Mouse (Mus musculus) layer of hippocampus, adult 9-11 months (tissue): ENCODE data around the gene Ccdc69.

Source experiments
- DNase-seq: peaks from one replicate; pipeline ENCODE4 v3.0.0; 2022

Gene Ccdc69

GRCm38 (mm10) chr11:55033040-55033660 lies 44.8 kb downstream of the Ccdc69 start, which contains the start of gene Anxa6:
Anxa6 (minus strand) TSS chr11:55033445.
- peak; percentile 67 for DNase-seq

GRCm38 (mm10) chr11:55032286-55032685 lies 45.6 kb downstream of the Ccdc69 start:
- no peak for DNase-seq

GRCm38 (mm10) chr11:55031991-55032280 lies 46.0 kb downstream of the Ccdc69 start:
- DNase-seq: no peak

DNA sequence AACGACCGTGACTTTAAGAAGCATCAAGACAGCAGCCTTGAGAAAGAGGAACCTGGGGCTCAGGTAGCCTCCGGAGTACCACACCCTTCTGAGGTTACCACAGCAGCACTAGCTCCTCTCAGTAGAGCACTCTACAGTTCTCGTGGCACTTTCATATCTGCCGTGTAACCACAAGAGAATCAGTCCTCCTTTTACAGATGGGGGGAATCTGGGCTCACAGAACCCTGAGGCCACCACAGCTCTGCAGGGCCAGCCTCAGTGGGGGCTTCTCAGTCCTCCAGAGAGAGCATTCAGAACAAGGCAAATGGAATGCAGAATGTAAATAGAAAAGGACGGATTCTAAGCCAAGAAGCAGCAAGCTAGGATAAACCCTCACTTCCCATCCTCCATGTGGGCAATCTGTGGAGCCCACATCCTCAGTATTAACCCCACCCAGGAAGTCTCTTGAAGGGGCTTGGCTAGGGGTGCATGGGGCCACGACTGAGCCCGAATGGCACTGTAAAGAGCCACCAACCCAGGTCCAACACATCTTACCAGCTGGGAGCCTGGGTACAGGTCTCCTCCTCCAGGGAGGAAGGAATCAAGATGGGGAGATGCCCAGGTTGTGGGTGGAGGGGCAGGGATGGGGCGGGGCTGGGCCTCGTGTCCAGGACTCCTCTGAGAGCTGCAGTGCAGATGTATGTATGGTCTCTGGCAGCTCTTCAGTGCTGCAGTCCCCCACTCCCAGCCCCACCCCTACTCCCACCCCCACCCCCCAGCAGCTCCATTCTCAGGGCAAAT lies 46.5 kb downstream of the Ccdc69 start:
- no peak for DNase-seq

GRCm38 (mm10) chr11:55028509-55028908 lies 49.4 kb downstream of the Ccdc69 start:
- DNase-seq: no peak

DNA sequence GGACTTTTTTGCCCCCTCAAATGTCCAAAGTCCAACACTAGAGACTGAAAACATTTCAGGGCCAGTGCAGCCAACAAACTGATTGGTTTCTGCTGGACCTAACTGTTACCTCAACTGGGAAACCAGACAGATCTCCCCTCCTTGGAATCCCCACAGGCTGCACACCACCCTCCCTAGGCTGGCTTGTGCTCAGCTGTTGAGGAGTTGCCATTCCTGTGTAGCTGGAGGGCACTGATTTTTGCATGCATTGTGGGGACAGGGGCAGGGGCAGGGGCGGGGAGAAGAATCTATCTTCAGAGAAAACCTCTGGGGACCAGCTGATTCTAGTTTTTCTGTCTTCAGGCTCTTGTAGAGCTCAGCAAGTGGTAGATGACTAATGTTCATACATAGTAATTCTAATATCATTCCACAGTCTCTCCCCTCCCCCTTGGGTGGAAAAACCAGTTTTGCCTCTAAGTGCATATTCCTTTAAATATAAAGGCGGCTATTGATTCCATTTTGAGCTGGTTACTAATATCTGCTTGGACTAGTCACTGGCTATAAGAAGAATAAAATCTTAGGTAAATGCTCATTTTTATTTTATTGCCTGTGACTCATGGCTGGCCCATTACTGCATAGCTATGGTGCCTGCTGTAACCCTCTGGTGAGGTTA lies 50.6 kb downstream of the Ccdc69 start:
- no peak for DNase-seq

GRCm38 (mm10) chr11:55025896-55026295 lies 52.0 kb downstream of the Ccdc69 start:
- no peak for DNase-seq

DNA sequence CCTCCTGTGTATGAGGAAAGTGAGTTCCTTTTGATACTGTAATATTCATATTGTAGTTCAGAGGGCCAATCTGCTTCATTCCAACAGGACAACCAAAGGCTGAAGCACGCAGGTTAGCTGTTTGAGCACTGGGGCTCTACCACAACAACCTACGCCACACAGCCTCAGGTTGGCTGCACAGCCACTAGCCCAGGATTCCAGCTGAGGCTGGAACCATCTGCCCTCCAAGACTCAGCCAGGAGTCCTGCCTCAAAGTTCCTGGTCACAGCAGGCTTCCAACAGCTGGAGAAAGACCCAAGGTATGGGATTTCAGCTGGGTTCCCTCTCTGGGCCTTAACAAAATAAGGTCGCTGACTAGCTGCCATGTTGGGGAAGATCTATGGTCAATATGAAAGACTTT lies 54.3 kb downstream of the Ccdc69 start:
- no peak for DNase-seq

GRCm38 (mm10) chr11:55023049-55023564 lies 54.8 kb downstream of the Ccdc69 start:
- DNase-seq: peak; percentile 66

DNA sequence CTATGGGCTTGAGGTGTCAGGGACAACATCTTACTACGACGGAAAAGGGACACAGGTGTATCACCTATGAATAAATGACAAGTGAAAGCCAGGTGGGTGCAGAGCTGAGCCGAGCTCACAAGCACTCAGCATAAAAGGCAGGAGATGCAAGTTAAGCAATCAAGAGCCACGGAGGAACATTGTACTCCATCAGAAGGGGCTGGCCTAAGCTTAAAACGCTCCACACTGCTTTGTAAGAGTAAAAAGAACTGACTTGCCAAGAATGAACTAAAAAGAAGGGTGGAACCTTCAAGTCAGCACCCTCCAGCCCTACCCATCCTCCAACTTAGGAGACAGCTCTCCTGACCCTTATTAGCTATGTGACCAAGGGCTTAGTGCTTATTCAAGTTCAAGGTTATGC lies 55.4 kb downstream of the Ccdc69 start:
- DNase-seq: no peak

DNA sequence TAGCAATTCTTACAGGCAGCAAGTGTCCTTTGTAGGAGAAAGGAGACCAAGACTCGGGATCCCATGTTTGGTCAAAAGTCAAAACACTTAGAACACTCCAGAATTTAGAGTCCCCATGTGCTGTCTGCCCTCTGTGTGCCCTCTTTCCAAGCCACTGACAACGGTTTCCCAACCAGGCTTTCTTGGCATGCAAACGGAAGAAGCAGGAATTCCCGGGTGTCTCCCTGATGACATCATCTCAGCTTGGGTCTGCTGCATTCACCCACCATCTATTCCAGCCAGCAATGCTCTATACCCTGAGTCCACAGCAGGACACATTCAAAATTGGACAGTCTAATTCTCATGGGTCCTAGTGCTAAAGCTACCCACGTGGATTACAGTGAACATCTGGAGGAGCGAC lies 56.1 kb downstream of the Ccdc69 start:
- no peak for DNase-seq

DNA sequence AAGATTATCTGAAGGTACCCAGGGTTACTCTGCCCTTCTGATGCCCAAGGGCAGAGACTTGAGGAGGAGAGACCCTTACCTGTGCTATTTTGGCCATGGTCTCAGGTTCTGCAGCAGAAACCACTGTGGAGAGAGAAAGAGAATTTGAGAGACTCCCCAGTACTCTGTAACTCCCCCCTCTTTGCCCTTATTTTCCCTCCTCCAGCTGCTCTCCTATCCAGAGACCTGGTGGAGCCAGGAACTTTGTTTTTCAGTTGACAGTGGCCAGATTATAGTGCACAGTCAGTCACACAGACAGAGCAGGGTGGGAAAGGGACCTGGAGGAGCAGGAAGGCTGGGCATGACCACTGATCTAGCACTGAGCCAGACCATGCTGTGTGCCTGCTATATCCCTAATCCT lies 56.5 kb downstream of the Ccdc69 start:
- no peak for DNase-seq

DNA sequence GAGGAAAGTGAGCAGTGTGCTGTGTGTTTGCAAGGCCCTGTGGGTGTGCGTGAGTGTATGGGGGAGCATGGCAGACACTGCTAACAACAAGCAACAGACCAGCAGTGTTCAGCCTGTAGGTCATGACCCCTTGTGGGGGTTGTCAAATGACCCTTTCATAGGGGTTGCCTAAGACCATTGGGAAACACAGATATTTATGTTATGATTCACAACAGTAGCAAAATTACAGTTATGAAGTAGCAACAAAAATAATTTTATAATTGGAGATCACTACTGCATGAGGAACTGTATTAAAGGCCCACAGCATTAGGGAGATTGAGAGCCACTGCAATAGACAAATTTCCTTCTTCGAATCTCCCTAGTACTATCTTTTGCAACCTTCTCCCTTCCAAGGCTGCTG lies 58.2 kb downstream of the Ccdc69 start:
- no peak for DNase-seq

DNA sequence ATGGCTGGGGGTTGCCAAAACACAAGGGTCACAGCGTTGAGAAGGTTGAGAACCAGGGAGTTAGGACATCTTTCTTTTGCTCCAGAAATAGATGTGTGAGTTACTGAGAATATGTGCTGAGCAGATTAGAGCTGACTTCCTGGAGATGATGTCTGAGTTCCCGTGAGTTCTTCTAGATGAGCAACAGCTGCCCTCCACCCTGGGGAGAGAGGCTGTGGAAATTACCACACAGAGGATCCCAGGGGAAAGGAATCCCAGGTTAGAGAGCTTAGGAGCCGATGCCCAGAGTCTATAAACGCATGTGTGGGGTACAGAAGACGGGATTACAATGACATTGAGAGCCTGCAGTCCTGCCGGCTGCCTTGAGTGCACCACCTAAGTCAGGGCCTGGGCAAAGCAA lies 59.9 kb downstream of the Ccdc69 start:
- DNase-seq: no peak

GRCm38 (mm10) chr11:55017201-55017600 lies 60.7 kb downstream of the Ccdc69 start:
- peak; percentile 38 for DNase-seq

DNA sequence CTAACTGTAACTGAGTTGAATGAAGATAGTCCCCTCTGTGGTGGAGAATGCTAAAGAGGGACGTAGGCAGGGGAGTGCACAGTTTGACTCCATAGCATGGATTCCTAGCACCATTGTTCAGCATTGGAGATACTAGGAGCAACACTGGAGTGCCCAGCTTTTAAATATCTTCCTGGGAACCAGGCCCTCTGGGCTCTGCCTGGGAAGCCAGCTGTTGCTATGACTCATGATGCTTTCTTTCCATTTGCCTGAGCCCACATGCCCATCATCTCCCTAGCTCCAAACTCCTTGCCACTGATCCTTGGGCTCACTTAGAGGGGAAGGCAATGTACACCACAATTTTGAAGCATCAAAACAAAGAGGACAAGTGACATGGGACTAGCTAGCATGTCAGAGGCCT lies 61.2 kb downstream of the Ccdc69 start:
- no peak for DNase-seq

- peak; percentile 42 for DNase-seq
These were observed 62.1 kb downstream of the Ccdc69 start for GRCm38 (mm10) chr11:55015831-55016241.

DNA sequence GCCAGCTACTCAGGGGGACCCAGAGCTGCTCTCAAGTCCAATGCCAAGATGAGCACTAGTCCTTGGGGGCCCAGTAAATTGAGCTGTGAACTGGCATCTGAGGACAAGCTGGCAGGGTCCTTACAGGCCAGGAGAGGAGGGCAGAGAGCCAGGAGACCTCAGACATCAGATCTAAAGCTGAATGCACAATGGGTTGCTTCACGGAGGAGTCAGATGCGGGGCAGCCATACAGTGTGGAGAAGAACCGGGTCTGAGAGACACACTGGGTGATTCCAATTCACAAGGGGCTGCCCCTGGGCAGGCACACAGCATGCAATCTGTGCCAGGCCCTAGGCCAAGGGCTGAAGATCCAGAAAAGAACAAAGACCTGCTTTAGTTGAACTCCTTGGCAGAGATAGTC lies 62.7 kb downstream of the Ccdc69 start:
- DNase-seq: no peak

- no peak for DNase-seq
These were observed 64.1 kb downstream of the Ccdc69 start for GRCm38 (mm10) chr11:55013802-55014201.

DNA sequence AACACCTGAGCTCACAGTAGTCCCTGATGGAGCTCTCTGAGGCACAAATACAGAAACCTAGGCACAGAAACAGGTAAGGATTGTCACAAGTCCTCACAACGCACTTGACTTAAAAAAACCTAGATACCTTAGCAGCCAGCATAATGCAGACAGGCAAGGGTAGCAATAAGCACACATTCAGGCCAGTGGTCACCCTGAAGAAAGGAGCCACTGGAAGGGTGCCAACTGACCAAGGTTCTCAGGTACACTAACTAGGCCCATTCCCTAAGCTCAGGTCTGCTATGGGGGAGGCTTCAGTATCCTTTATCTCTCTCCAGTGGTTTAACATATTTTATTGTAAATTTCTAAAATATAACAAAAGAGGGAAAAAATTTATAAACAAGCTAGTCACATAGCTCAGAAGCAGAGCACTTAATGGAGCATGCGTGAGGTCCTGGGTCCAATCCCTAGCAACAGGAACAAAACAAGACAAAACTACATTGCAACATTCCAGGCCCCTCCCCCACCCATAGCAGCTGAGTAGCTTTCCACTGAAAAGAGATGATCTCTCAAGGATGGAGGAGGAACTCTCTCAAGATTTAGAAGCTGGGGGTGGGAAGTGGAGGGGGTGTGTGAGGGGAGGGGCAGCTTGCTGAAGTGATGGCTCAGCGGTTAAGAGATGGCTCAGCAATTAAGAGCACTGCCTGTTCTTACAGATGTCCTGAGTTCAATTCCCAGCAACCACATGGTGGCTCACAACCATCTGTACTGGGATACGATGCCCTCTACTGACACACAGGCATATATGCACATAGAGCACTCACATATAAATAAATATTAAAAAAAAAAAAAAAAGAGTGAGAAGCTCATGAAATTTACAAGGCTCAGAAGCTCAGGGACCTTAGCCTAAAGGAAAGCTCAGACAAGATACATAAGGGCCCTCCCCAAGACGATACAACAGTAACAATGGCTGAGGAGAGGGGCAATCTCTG lies 65.1 kb downstream of the Ccdc69 start:
- DNase-seq: no peak

DNA sequence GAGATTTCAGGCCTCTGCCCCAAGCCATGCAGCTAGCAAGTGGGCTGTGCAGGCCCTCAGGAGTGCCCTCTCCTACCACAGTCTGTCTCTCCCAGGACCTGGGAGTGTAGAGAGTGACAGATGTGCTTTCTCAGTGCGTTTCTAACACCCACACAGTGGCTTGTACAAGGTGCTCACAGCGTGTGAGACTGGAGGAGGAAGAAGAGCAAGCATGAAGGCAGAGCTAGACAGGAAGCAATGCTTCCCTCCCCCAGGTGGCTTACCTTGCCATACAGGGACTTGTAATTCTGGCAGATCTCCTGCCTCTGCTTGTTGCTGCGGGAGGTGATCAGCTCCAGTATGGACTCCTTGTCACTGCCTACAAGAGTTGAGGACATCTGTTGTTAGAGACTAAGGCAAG lies 66.5 kb downstream of the Ccdc69 start:
- DNase-seq: no peak

DNA sequence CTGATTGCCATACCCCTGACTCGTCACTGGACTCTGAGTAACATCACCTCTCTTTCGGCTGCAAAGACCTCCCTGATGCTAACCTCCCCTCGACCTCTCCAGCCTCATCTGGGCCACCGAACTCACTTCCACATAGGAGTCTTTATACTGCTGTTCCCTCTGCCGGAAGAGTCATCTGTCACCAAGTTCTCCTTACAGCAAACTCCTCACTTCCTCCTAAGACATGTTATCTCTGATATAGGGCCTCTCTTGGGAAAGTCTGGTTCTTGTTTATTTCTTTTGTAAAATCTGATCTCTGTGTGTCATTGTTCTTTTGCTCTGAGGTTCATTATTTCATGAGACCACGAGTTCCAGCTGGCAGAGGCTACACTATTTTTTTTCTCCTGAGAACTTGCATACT lies 69.7 kb downstream of the Ccdc69 start:
- no peak for DNase-seq

- DNase-seq: no peak
These were observed 72.2 kb downstream of the Ccdc69 start for GRCm38 (mm10) chr11:55005684-55006083.
